In the genomic region with DNA sequence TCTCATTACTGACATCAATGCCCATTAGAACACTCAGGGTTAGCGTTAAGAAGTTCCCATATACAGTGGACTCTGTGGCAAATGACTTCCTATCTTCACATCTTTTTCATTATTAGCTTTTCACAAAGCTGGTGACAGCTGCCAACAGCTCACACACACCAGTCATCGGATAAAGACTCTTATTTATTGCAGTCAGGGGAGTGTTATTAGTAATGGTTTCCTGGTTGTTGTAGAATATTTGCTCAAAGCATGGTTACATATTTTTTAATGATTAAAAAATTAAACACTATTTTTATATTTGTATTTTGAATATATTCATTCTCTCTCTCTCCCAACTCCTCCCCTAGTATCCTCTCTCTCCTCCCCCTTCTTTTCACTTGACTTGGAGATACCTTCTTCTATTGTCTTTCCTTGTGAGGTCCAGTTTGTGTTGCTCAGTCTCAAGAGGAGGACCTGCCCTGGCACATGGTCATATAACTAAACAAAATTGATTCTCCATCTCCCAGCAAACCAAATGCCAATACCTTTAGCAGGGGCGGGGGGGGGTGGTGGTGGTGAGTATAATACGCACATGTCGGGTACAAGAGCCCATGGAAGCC, we compare ENCODE assay signal across 17 mouse cellular contexts.
DNase-seq lines count a peak whose midpoint lies in the region; ATAC-seq and TF ChIP-seq lines count a peak whose summit lies in the region.
"Had no signal": no experiment of that assay in that cellular context is flagged by ENCODE, and none has a peak within 500 bp of the region (broad histone marks: within the 10 kb centered on the region; RNA-seq: fewer than 3 reads in every experiment).

No protein-coding gene starts in this region.

- H3K9me3 ChIP-seq in forebrain, embryonic 13.5 days (replicated peaks): no peaks in the 10 kb centered on the region
- no peaks in the 10 kb centered on the region for H3K9me3 ChIP-seq in hindbrain, embryonic 15.5 days
- H3K9me3 ChIP-seq in neural tube, embryonic 12.5 days: no peaks in the 10 kb centered on the region
- H3K9me3 ChIP-seq: heart, embryonic 13.5 days; limb, embryonic 10.5 days had no signal

- ATAC-seq in forebrain, embryonic 13.5 days: peak; percentile 48
- no peak; the same call in 1 of the 2 replicates for ATAC-seq in hindbrain, embryonic 15.5 days (ENCODE audit: low FRiP score, low read depth)
- peak; percentile 34; the same call in 1 of the 2 replicates for ATAC-seq in neural tube, embryonic 12.5 days (ENCODE audit: low FRiP score, low read depth)
- ATAC-seq: liver, postnatal 0 days had no signal

- peaks cover 24% of the 10 kb centered on the region for H3K4me1 ChIP-seq in forebrain, embryonic 13.5 days
- peaks cover 16% of the 10 kb centered on the region for H3K4me1 ChIP-seq in hindbrain, embryonic 15.5 days (replicated peaks)
- H3K4me1 ChIP-seq in neural tube, embryonic 12.5 days: peaks cover 9% of the 10 kb centered on the region; the same call in 1 of the 2 replicates
- H3K4me1 ChIP-seq: heart, embryonic 13.5 days; limb, embryonic 10.5 days had no signal

- H3K27ac ChIP-seq in layer of hippocampus, adult 2 months: peak overlapping the region; percentile 36
- peak overlapping the region; percentile 83 for H3K27ac ChIP-seq in forebrain, embryonic 13.5 days
- peak overlapping the region; percentile 54 for H3K27ac ChIP-seq in hindbrain, embryonic 15.5 days (replicated peaks)
- no peak overlapping the region for H3K27ac ChIP-seq in neural tube, embryonic 12.5 days
- H3K27ac ChIP-seq: heart, embryonic 13.5 days; limb, embryonic 10.5 days had no signal

- H3K4me3 ChIP-seq in layer of hippocampus, adult 2 months: no peak overlapping the region
- no peak overlapping the region for H3K4me3 ChIP-seq in forebrain, embryonic 13.5 days
- no peak overlapping the region for H3K4me3 ChIP-seq in hindbrain, embryonic 15.5 days
- H3K4me3 ChIP-seq in neural tube, embryonic 12.5 days: no peak overlapping the region
- H3K4me3 ChIP-seq: heart, embryonic 13.5 days; limb, embryonic 10.5 days had no signal

- no peaks in the 10 kb centered on the region for H3K27me3 ChIP-seq in forebrain, embryonic 13.5 days
- no peaks in the 10 kb centered on the region for H3K27me3 ChIP-seq in hindbrain, embryonic 15.5 days
- no peaks in the 10 kb centered on the region for H3K27me3 ChIP-seq in neural tube, embryonic 12.5 days (replicated peaks)
- H3K27me3 ChIP-seq: heart, embryonic 13.5 days had no signal

- H3K36me3 ChIP-seq in forebrain, embryonic 13.5 days (ENCODE audit: poor library complexity, severe bottlenecking): no peaks in the 10 kb centered on the region
- no peaks in the 10 kb centered on the region for H3K36me3 ChIP-seq in hindbrain, embryonic 15.5 days
- no peaks in the 10 kb centered on the region for H3K36me3 ChIP-seq in neural tube, embryonic 12.5 days
- H3K36me3 ChIP-seq: heart, embryonic 13.5 days; limb, embryonic 10.5 days had no signal

- H3K9ac ChIP-seq in forebrain, embryonic 13.5 days: no peak overlapping the region
- H3K9ac ChIP-seq in hindbrain, embryonic 15.5 days: no peak overlapping the region
- H3K9ac ChIP-seq in neural tube, embryonic 12.5 days: no peak overlapping the region
- H3K9ac ChIP-seq: heart, embryonic 13.5 days; liver, postnatal 0 days had no signal

- no peak overlapping the region for H3K4me2 ChIP-seq in forebrain, embryonic 13.5 days
- H3K4me2 ChIP-seq in hindbrain, embryonic 15.5 days: no peak overlapping the region
- H3K4me2 ChIP-seq in neural tube, embryonic 12.5 days (replicated peaks): no peak overlapping the region
- H3K4me2 ChIP-seq: heart, embryonic 13.5 days had no signal

- WGBS in forebrain, embryonic 13.5 days: 50% methylated on average over 5 of the region's 5 CpGs
- 44% methylated on average over 5 of the region's 5 CpGs for WGBS in hindbrain, embryonic 15.5 days
- WGBS in neural tube, embryonic 12.5 days: 67% methylated on average over 5 of the region's 5 CpGs

- TF ChIP-seq CTCF in layer of hippocampus, adult 2 months (conservative IDR thresholded peaks at IDR 0.05): no peak

- DNase-seq in layer of hippocampus, adult 2 months (ENCODE audit: low spot score in 2 of 2): no peak
- DNase-seq in layer of hippocampus, adult 9-11 months: no peak
- DNase-seq in gastrocnemius, postnatal 10 days: no peak
- no peak for DNase-seq in spleen, postnatal 4 days (ENCODE audit: low spot score in 2 of 2)
- DNase-seq in gastrocnemius, postnatal 4 days (ENCODE audit: low spot score in 2 of 2): no peak
- DNase-seq: B cell, adult 2 months; embryo, embryonic 11 days; kidney, adult 8-10 months; kidney, postnatal 25 days; liver, postnatal 0 days; lung, postnatal 10 days; thymus, postnatal 25 days had no signal
